Mouse (Mus musculus) left cerebral cortex, adult 11 months (tissue): ENCODE measurements around the gene Kcnq1.

Source experiments
- DNase-seq: peaks from one replicate; pipeline ENCODE4 v3.0.0; 2022; ENCODE audit warnings: low spot score

Kcnq1 gene

GRCm38 (mm10) chr7:143136561-143136960, 30.4 kb downstream of the Kcnq1 start:
- no peak for DNase-seq

- DNase-seq = peak; percentile 22
These were observed 32.6 kb downstream of the Kcnq1 start for GRCm38 (mm10) chr7:143138789-143139188.

GRCm38 (mm10) chr7:143139932-143140331, 33.8 kb downstream of the Kcnq1 start:
- DNase-seq = no peak

GRCm38 (mm10) chr7:143142680-143143079, 36.5 kb downstream of the Kcnq1 start:
- no peak for DNase-seq

- DNase-seq = no peak
These were observed 40.9 kb downstream of the Kcnq1 start for GRCm38 (mm10) chr7:143147015-143147414.

GRCm38 (mm10) chr7:143151171-143151570, 45.0 kb downstream of the Kcnq1 start:
- no peak for DNase-seq

GRCm38 (mm10) chr7:143152350-143152749, 46.2 kb downstream of the Kcnq1 start:
- no peak for DNase-seq

- peak; percentile 68 for DNase-seq
These were observed 47.8 kb downstream of the Kcnq1 start for GRCm38 (mm10) chr7:143153915-143154373.

- DNase-seq = no peak
These were observed 48.3 kb downstream of the Kcnq1 start for GRCm38 (mm10) chr7:143154458-143154871.

- no peak for DNase-seq
These were observed 49.1 kb downstream of the Kcnq1 start for GRCm38 (mm10) chr7:143155257-143155656.

- no peak for DNase-seq
These were observed 52.7 kb downstream of the Kcnq1 start for GRCm38 (mm10) chr7:143158690-143159425.

GRCm38 (mm10) chr7:143159446-143159845, 53.3 kb downstream of the Kcnq1 start:
- no peak for DNase-seq

- no peak for DNase-seq
These were observed 53.9 kb downstream of the Kcnq1 start for GRCm38 (mm10) chr7:143160057-143160456.

- no peak for DNase-seq
These were observed 55.9 kb downstream of the Kcnq1 start for GRCm38 (mm10) chr7:143162051-143162450.

GRCm38 (mm10) chr7:143164074-143164473, 57.9 kb downstream of the Kcnq1 start:
- no peak for DNase-seq

GRCm38 (mm10) chr7:143165687-143166265, 59.6 kb downstream of the Kcnq1 start:
- no peak for DNase-seq

- no peak for DNase-seq
These were observed 61.1 kb downstream of the Kcnq1 start for GRCm38 (mm10) chr7:143167275-143167674.

- DNase-seq = no peak
These were observed 63.2 kb downstream of the Kcnq1 start for GRCm38 (mm10) chr7:143169371-143169770.

- no peak for DNase-seq
These were observed 66.9 kb downstream of the Kcnq1 start for GRCm38 (mm10) chr7:143172914-143173547.

- DNase-seq = no peak
These were observed 68.5 kb downstream of the Kcnq1 start for GRCm38 (mm10) chr7:143174633-143175032.

GRCm38 (mm10) chr7:143178831-143179230, 72.7 kb downstream of the Kcnq1 start:
- DNase-seq = no peak

GRCm38 (mm10) chr7:143180761-143181160, 74.6 kb downstream of the Kcnq1 start:
- DNase-seq = no peak

GRCm38 (mm10) chr7:143181311-143181710, 75.1 kb downstream of the Kcnq1 start:
- no peak for DNase-seq
